Mouse (Mus musculus) NIH3T3 (cell line): Measurements from ENCODE around the gene Prss12.
A peak's percentile ranks its signal among the peaks of the same experiment; 100 is the strongest.

Source experiments
- DNase-seq: peaks from one replicate; pipeline ENCODE4 v3.0.0-alpha.2; 2012; ENCODE audit warnings: low read depth

Gene Prss12

DNA sequence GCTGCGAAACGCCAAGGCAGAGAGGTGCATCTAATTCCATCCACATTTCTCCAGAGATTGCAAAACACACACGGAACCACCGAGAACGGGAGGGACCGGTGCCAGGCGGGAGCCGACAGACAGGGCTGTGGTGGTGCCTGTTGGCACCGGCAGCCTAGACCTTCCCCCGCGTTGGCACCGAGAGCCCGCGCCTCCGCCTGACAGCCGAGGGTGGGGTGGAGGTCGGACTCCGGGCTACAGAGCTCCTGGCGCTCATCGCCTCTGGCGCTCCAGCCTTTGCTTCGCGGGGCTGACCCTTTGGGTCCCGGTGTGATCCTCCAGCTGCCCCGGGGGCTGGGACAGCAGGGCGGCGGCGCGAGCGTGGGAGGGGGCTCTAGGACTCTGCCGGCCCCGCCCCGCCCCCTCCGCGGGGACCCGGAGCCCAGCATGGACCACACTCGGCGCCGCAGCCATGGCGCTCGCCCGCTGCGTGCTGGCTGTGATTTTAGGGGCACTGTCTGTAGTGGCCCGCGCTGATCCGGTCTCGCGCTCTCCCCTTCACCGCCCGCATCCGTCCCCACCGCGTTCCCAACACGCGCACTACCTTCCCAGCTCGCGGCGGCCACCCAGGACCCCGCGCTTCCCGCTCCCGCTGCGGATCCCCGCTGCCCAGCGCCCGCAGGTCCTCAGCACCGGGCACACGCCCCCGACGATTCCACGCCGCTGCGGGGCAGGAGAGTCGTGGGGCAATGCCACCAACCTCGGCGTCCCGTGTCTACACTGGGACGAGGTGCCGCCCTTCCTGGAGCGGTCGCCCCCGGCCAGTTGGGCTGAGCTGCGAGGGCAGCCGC is at the start of gene Prss12:
Gene Prss12 (plus strand): TSS at position 206 of the 830 bp plus-strand sequence.
- peak; percentile 47 for DNase-seq

DNA sequence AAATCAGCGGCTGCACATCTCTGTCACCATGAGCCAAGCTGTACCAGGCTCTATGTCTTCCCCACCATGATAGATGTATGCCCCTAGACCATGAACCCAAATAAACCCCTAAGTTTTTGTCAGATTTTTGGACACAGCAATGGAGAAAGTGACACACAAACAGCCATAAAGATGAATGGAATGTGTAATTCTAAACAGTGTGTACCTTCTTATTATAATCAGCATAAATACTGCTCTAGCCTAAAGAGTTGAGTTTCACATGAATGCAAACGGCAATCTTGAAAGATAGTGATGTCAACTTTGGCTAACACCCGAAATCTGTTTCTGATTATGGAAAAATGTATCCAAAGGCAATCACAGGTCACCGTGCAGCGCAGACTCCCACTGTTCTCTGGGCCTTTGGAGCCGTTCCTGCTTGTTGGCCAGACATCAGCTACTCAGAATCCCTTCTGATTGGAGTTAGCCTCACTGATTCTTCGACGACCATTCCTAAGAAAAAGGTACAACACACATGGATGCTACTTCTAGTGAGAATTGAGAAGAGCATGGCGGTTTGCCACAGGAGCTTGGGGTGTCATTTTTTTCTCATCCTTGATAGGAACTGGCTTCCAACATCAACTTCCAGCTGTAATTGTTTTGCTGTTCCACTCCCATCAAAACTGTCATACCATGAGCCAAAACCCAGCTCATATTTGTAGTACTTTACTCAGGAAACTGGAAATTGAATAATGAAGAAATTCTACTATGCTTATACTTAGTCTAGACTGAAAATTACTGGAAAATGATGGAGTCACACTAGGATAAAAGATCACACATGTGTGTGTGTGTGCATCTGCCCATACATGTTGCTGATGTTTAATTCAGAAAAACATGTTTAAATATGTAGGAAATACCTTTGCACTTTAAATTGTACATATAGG is 48.9 kb upstream of the Prss12 start:
- peak; percentile 85 for DNase-seq

DNA sequence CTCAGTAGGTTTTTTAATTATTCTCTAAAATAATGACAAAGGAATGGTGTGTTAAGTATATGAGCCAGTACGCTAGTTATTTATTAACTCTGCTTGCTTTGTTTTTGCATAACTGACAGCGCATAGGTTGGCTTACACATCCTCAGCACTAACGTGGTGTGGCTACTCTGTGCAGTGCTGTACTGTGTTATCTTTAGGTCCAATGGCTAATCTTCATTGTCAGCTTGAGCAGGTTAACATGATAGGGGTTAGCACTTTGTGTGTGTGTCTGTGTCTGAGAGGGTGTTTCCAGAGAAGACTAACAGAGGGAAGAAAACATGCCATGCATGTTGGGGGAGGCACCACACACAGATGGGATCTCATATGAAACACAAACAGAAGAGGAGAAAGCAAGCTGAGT is 41.8 kb upstream of the Prss12 start:
- no peak for DNase-seq

- no peak for DNase-seq
Measured at GRCm38 (mm10) chr3:123411821-123412578, 34.7 kb upstream of the Prss12 start.

DNA sequence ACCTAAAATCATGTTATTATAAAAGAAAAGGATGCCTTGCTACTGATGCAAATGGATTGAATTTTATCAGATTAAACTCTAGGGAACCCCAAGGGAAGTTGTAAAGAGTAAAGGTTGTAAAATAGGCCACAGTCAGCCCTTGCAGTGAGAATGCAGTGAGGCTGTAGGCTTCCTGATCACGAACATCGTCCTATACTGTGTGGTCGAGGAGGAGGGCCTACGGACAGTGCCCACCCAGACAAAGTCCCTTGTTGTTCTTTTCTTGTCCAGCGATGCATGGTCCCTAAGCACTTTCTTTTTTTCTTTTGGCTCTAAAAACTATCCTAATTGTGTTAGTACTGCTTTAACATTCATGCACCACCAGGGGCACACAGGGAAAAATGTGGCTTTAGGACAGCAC is 33.5 kb upstream of the Prss12 start:
- no peak for DNase-seq

- DNase-seq = no peak
Measured at GRCm38 (mm10) chr3:123425647-123426046, 21.1 kb upstream of the Prss12 start.

GRCm38 (mm10) chr3:123428005-123428404 is 18.7 kb upstream of the Prss12 start:
- DNase-seq = no peak

DNA sequence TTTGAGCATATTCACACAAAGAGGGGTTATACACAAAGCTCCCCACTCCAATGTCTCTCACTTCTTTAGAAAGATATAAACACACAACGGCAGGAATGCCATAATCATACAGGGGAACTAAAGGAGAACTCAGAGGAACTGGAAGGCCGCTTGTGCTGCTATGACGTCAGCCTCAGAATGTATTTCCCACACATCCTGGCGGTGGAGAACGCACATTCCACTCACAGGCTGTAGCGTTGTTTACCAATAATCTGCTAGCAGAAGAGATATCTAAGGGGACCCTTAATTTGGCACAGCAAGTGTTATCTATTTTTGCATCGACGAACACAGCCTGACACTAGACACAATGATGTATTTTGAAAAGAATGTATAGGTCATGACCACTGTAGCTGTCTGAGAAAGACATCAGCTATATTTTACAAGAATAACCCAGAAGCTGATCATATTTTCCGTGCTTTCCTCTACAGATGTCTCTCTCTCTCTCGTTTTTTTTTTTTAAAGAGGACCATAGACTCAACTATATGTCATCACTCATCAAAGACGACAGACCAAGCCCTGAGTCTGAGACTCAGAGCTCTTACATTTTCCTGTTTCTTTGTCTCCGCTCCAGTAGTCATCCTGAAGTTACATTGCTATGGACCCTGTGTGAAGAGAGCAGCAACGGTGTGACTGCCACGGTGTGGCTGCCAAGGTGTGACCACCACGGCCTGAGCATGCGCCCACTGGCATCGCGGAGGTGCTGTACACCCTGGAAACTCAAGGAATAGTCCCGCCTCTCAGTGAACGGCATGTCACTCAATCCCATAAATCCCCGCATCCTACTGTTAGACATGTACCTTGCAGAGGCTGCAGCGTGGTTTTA is 16.9 kb upstream of the Prss12 start:
- DNase-seq = peak; percentile 20

GRCm38 (mm10) chr3:123431951-123432674 is 14.6 kb upstream of the Prss12 start:
- no peak for DNase-seq

- no peak for DNase-seq
Measured at GRCm38 (mm10) chr3:123433362-123433761, 13.4 kb upstream of the Prss12 start.

DNA sequence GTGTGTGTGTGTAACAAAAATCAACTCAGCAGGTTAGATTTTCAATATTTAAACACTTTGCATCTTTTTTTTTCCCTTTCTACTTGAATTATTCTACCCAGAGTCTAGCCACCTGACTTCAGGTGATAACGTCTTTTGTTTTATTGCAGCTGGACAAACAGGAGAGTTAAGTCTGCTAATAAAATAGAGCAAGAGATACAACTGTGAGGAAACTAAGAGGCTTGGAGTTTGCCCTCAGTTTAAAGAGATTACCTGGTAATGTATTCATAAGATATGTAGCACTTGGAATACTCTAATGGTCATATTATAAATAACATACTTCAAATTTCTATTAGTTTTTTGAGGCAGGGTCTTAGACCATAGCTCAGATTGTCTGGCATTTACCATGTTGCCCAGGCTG is 9.1 kb upstream of the Prss12 start:
- no peak for DNase-seq

- DNase-seq = no peak
Measured at GRCm38 (mm10) chr3:123440490-123440889, 6.2 kb upstream of the Prss12 start.

GRCm38 (mm10) chr3:123444466-123444865 is 2.2 kb upstream of the Prss12 start:
- no peak for DNase-seq

GRCm38 (mm10) chr3:123447538-123448059 is 886 bp downstream of the Prss12 start:
- no peak for DNase-seq

- DNase-seq = no peak
Measured at GRCm38 (mm10) chr3:123448096-123448495, 1.4 kb downstream of the Prss12 start.

- DNase-seq = no peak
Measured at GRCm38 (mm10) chr3:123450107-123450506, 3.4 kb downstream of the Prss12 start.

GRCm38 (mm10) chr3:123452904-123453303 is 6.2 kb downstream of the Prss12 start:
- no peak for DNase-seq

DNA sequence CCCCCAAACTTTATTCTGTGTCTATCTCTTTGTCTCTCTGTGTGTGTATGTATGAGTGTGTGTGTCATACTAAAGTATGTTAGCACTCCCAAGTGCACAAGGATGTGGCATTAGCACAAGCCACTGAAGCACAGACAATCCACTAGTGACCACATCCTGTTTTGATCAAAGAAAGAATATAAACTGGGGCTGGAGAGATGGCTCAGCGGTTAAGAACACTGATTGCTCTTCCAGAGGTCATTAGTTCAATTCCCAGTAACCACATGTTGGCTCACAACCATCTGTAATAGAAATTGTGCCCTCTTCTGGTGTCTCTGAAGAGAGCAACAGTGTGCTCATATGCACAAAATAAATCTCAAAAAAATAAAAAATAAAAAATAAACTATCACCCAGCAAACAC is 12.8 kb downstream of the Prss12 start:
- DNase-seq = peak; percentile 51

DNA sequence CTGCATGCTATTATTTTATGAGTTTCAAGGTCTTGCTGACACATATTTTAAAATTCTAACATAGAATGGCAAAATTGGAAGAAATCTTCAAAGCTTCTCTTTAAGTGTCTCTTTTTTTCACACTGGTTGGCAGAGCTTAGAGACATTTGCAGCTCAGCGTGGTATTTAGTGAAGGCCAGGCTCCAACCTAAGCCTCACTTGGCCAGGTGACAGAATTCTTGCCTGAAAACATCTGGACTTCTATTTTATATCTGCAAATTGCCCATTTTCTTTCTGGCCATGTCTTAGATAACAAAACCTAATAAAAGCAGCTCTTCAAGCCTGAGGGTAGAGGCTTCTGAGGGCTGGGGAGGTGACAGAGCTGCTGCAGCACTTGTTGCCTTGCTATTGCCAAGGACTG is 13.7 kb downstream of the Prss12 start:
- peak; percentile 65 for DNase-seq

GRCm38 (mm10) chr3:123462264-123462663 is 15.6 kb downstream of the Prss12 start:
- DNase-seq = peak; percentile 38
